Mouse (Mus musculus) E14TG2a.4 (cell line): ENCODE results near the gene Urb1.

Experiments
- CTCF ChIP-seq: conservative IDR thresholded peaks from 2 replicates; pipeline ENCODE4 v1.5.1; 2014; ENCODE audit warnings: low read length
- NANOG ChIP-seq: IDR thresholded peaks from 2 replicates; pipeline ENCODE4 v1.6.1; 2014; ENCODE audit warnings: borderline replicate concordance, low read length, mixed read lengths
- POU5F1 ChIP-seq: IDR thresholded peaks from 2 replicates; pipeline ENCODE4 v1.6.1; 2014; ENCODE audit warnings: low read length, borderline replicate concordance

GRCm38 (mm10) chr16:90706279-90706678, 103.9 kb downstream of the Urb1 start:
- TF ChIP-seq CTCF (no peak), NANOG (no peak), POU5F1 (no peak)
